Mouse (Mus musculus) liver, postnatal 0 days (tissue): ENCODE results near the gene Aff3. TPM values are rescaled to one million over a fixed set of nuclear protein-coding genes. Genes with fewer than 3 reads are reported as not detected.
A peak's percentile ranks its signal among the peaks of the same experiment; 100 is the strongest.

Source experiments
- ATAC-seq: fragments of 200-750 bp; cut with Nextera tagmentation; 2 replicates; pipeline ENCODE4 v1.8.0; 2017; ENCODE audit warnings: mild to moderate bottlenecking, moderate library complexity
- DNase-seq: peaks from one replicate; pipeline ENCODE4 v3.0.0-alpha.2; 2016
- H3K27ac ChIP-seq: fragments of 300-500 bp; sonication (generic); 2 replicates; pipeline ENCODE4 v1.5.1; 2014; ENCODE audit warnings: antibody characterized with exemption, moderate library complexity, mild to moderate bottlenecking, low read depth
- H3K27me3 ChIP-seq: fragments of 300-500 bp; sonication (generic); 2 replicates; pipeline ENCODE4 v1.6.1; 2014; ENCODE audit warnings: low read length, control low read depth, mixed read lengths; ENCODE audit not compliant: insufficient read depth
- H3K36me3 ChIP-seq: fragments of 300-500 bp; sonication (generic); replicated peaks from 2 replicates; pipeline ENCODE4 v1.6.1; 2014; ENCODE audit warnings: mild to moderate bottlenecking, control low read depth, low read length, moderate library complexity, mixed read lengths; ENCODE audit not compliant: insufficient read depth
- H3K4me1 ChIP-seq: fragments of 300-500 bp; sonication (generic); 2 replicates; pipeline ENCODE4 v1.6.1; 2014; ENCODE audit warnings: antibody characterized with exemption, mild to moderate bottlenecking, control low read depth; ENCODE audit not compliant: insufficient read depth
- H3K4me2 ChIP-seq: fragments of 300-500 bp; sonication (generic); 2 replicates; pipeline ENCODE4 v1.6.1; 2014; ENCODE audit warnings: low read depth, mild to moderate bottlenecking, low read length, moderate library complexity, mixed read lengths
- H3K4me3 ChIP-seq: fragments of 300-500 bp; sonication (generic); 2 replicates; pipeline ENCODE4 v1.5.1; 2014; ENCODE audit warnings: low read depth, low read length
- H3K9ac ChIP-seq: fragments of 300-500 bp; sonication (generic); replicated peaks from 2 replicates; pipeline ENCODE4 v1.6.1; 2014; ENCODE audit warnings: mild to moderate bottlenecking, moderate library complexity
- H3K9me3 ChIP-seq: fragments of 300-500 bp; sonication (generic); 2 replicates; pipeline ENCODE4 v1.6.1; 2016; ENCODE audit warnings: mild to moderate bottlenecking, control low read depth, low read length, mixed read lengths
- CTCF ChIP-seq: sonication (generic); IDR thresholded peaks from 2 replicates; pipeline ENCODE4 v1.5.1; 2016; ENCODE audit warnings: antibody characterized with exemption, low read depth
- EP300 ChIP-seq: IDR thresholded peaks from 2 replicates; pipeline ENCODE4 v1.6.1; 2016; ENCODE audit warnings: antibody characterized with exemption, low read depth, mild to moderate bottlenecking
- WGBS: fragments of 180-500 bp; shearing (Covaris S2); extraction: QIAGEN DNeasy Blood & Tissue Kit; methylation state at CpG from one replicate; pipeline ENCODE4 v1.1.7; 2014; ENCODE audit not compliant: insufficient replicate concordance; 5-methylcytosine and 5-hydroxymethylcytosine counted together
- polyA plus RNA-seq: library from polyadenylated mRNA; unstranded; fragments of >200 nt; fragmentation: Nextera tagmentation; extraction: Ambion mirVana; gene quantifications from 2 replicates; pipeline ENCODE4 v1.2.1, GENCODE M21; 2015

Aff3 gene
- polyA plus RNA-seq, 1 experiment from 2014 or later, result 1.1 TPM

DNA sequence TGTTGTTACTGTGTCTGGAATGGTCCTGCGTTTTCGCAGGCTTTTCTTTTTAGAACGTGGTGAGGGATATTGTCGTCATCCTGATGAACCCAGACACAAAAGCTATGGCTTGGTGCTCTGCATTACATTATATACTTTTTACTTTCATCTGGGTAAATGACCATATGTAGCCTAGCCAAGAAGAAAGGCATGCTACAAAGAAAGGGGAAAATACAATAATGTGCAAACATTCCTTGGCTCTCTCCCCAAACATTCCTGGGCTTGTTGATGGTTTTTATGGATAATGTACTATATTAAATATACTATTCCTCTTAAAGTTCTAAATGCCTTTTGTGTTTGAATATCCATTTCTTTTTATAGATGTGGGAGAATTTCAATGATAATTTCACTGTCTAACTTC lies 435.9 kb downstream of the Aff3 start:
- DNase-seq, result no peak
- no peaks in the 10 kb centered on the region for H3K36me3 ChIP-seq
- H3K9ac ChIP-seq, result no peak overlapping the region
- no peak overlapping the region for H3K4me3 ChIP-seq
- ATAC-seq, result no peak
- H3K27me3 ChIP-seq, result no peaks in the 10 kb centered on the region
- H3K4me1 ChIP-seq, result no peaks in the 10 kb centered on the region
- TF ChIP-seq CTCF (no peak), EP300 (no peak)
- no peaks in the 10 kb centered on the region for H3K9me3 ChIP-seq
- no peak overlapping the region for H3K4me2 ChIP-seq
- WGBS, result 82% methylated on average over 4 of the region's 4 CpGs
- H3K27ac ChIP-seq, result no peak overlapping the region

DNA sequence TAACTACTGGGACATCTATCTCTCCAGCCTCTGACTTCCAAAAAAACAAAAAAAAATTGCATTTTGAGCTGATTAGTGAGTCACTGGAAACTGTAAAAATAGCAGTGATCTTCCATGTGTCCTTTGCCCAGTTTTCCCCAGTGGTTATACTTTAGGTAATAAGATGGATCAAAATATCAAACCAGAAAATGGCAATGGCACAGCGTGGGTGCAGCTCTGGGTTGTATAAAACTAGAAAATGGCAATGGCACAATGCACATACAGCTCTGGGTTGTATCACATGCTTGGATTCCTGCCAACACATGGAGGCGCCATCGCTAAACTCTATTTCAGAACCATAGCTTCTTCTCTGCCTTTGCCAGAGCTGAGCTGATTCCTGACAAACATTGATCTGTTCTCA lies 439.6 kb downstream of the Aff3 start:
- no peak overlapping the region for H3K4me3 ChIP-seq
- ATAC-seq, result no peak
- WGBS, result 87% methylated on average over 3 of the region's 3 CpGs

DNA sequence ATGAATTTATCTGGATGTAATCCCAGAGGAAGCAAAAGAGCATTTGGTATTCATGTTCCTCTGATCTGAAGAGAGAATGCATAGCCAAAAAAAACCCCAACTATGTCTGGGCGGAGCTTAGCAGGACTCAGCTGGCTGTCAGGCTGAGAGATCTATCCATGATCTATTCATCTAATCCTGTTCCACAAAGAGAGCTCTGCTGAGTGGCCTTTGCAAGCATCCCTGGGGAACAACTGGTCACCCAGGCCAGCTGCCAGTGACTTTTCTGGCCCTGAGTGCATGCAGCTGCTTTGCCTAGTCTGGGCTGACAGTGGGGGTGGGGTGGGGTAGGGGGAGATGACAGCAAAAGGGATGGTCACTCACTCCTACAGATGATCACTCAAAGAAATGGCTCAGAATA lies 442.6 kb downstream of the Aff3 start:
- H3K4me3 ChIP-seq, result no peak overlapping the region
- H3K27me3 ChIP-seq, result no peaks in the 10 kb centered on the region
- H3K4me2 ChIP-seq, result no peak overlapping the region
- DNase-seq (no peak), ATAC-seq (no peak)
- 83% methylated on average over 1 of the region's 1 CpGs for WGBS
- H3K4me1 ChIP-seq, result no peaks in the 10 kb centered on the region
- no peaks in the 10 kb centered on the region for H3K9me3 ChIP-seq
- H3K27ac ChIP-seq, result no peak overlapping the region
- no peaks in the 10 kb centered on the region for H3K36me3 ChIP-seq
- TF ChIP-seq EP300 (no peak), CTCF (no peak)
- no peak overlapping the region for H3K9ac ChIP-seq

More for the DNA sequence above, 439.6 kb downstream of the Aff3 start:
- H3K36me3 ChIP-seq, result no peaks in the 10 kb centered on the region
- no peak overlapping the region for H3K9ac ChIP-seq
- no peak for TF ChIP-seq EP300
- TF ChIP-seq CTCF, result no peak
- H3K9me3 ChIP-seq, result no peaks in the 10 kb centered on the region
- no peak for DNase-seq
- H3K4me2 ChIP-seq, result no peak overlapping the region
- no peaks in the 10 kb centered on the region for H3K27me3 ChIP-seq
- H3K27ac ChIP-seq, result no peak overlapping the region
- no peaks in the 10 kb centered on the region for H3K4me1 ChIP-seq

GRCm38 (mm10) chr1:38221431-38221830 lies 443.3 kb downstream of the Aff3 start:
- H3K27ac ChIP-seq, result no peak overlapping the region

GRCm38 (mm10) chr1:38217912-38218795 lies 446.6 kb downstream of the Aff3 start:
- Histone ChIP-seq H3K36me3 (no peaks in the 10 kb centered on the region), H3K27me3 (no peaks in the 10 kb centered on the region), H3K27ac (no peak overlapping the region), H3K4me2 (peak overlapping the region; percentile 32; the same call in 1 of the 2 replicates), H3K4me3 (no peak overlapping the region), H3K9me3 (no peaks in the 10 kb centered on the region), H3K4me1 (no peaks in the 10 kb centered on the region), H3K9ac (0 out of 2 replicates have a peak overlapping the region, but pooled peaks have one; percentile 11)
- TF ChIP-seq CTCF (no peak), EP300 (no peak)
- ATAC-seq (no peak), DNase-seq (no peak)
- 59% methylated on average over 31 of the region's 31 CpGs for WGBS

More at GRCm38 (mm10) chr1:38221431-38221830, 443.3 kb downstream of the Aff3 start:
- Histone ChIP-seq H3K9me3 (no peaks in the 10 kb centered on the region), H3K4me2 (no peak overlapping the region), H3K4me3 (no peak overlapping the region), H3K4me1 (no peaks in the 10 kb centered on the region), H3K27me3 (no peaks in the 10 kb centered on the region), H3K36me3 (no peaks in the 10 kb centered on the region), H3K9ac (no peak overlapping the region)
- TF ChIP-seq CTCF (no peak), EP300 (no peak)
- ATAC-seq (no peak), DNase-seq (no peak)
- WGBS, result 83% methylated on average over 8 of the region's 8 CpGs

GRCm38 (mm10) chr1:38217098-38217497 lies 447.7 kb downstream of the Aff3 start:
- Histone ChIP-seq H3K4me3 (no peak overlapping the region), H3K4me1 (no peaks in the 10 kb centered on the region), H3K4me2 (no peak overlapping the region), H3K9ac (no peak overlapping the region), H3K36me3 (no peaks in the 10 kb centered on the region), H3K27ac (no peak overlapping the region), H3K9me3 (no peaks in the 10 kb centered on the region), H3K27me3 (no peaks in the 10 kb centered on the region)
- 88% methylated on average over 5 of the region's 5 CpGs for WGBS
- DNase-seq (no peak), ATAC-seq (no peak)
- no peak for TF ChIP-seq EP300
- TF ChIP-seq CTCF, result no peak
